Mouse (Mus musculus): ENCODE results near the gene Txnrd1. TPM values are rescaled to one million over a fixed set of nuclear protein-coding genes. Genes with fewer than 3 reads are reported as not detected.

Txnrd1 gene
- polyA plus RNA-seq, 2 experiments: 33.6 to 44.6 TPM

GRCm38 (mm10) chr10:82893872-82894650 is 60.3 kb downstream of the Txnrd1 start:
- WGBS (ENCODE audit: insufficient replicate concordance): 46% methylated on average over 18 of the region's 18 CpGs
- Histone ChIP-seq H3K9ac (replicated peaks) (no peak overlapping the region), H3K36me3 (replicated peaks; ENCODE audit: control insufficient read depth, insufficient read depth, low read depth) (peaks cover 45% of the 10 kb centered on the region), H3K4me2 (ENCODE audit: low read depth) (no peak overlapping the region), H3K27me3 (ENCODE audit: control insufficient read depth, insufficient read depth, low read length) (no peaks in the 10 kb centered on the region), H3K9me3 (ENCODE audit: control insufficient read depth, low read length) (no peaks in the 10 kb centered on the region), H3K4me3 (ENCODE audit: insufficient read depth in 1 of 2, low read depth in 2 of 2, low read length in 2 of 2) (no peak overlapping the region), H3K4me1 (replicated peaks; ENCODE audit: control insufficient read depth in 2 of 2, insufficient read depth in 2 of 2, low read length in 1 of 2) (peaks cover 0 to 6% of the 10 kb centered on the region in 2 experiments; a peak in 2 of 4 replicates), H3K27ac (no peak overlapping the region)
- TF ChIP-seq CTCF (IDR thresholded peaks at IDR 0.05; ENCODE audit: low read depth): no peak
- no peak for TF ChIP-seq EP300 (IDR thresholded peaks at IDR 0.05; ENCODE audit: low read depth)
- ATAC-seq (ENCODE audit: insufficient read depth): no peak
- no peak for DNase-seq (ENCODE audit: low read depth in 3 of 3, low spot score in 3 of 3)

- Histone ChIP-seq H3K4me3 (ENCODE audit: insufficient read depth in 1 of 2, low read depth in 2 of 2, low read length in 2 of 2) (no peak overlapping the region), H3K4me1 (replicated peaks; ENCODE audit: control insufficient read depth in 2 of 2, insufficient read depth in 2 of 2, low read length in 1 of 2) (peaks cover 0 to 8% of the 10 kb centered on the region in 2 experiments; a peak in 2 of 4 replicates), H3K9me3 (ENCODE audit: control insufficient read depth, low read length) (no peaks in the 10 kb centered on the region), H3K9ac (replicated peaks) (no peak overlapping the region), H3K4me2 (ENCODE audit: low read depth) (no peak overlapping the region), H3K36me3 (replicated peaks; ENCODE audit: control insufficient read depth, insufficient read depth, low read depth) (peaks cover 33% of the 10 kb centered on the region), H3K27me3 (ENCODE audit: control insufficient read depth, insufficient read depth, low read length) (no peaks in the 10 kb centered on the region), H3K27ac (no peak overlapping the region)
- no peak for TF ChIP-seq CTCF (IDR thresholded peaks at IDR 0.05; ENCODE audit: low read depth)
- TF ChIP-seq EP300 (IDR thresholded peaks at IDR 0.05; ENCODE audit: low read depth): no peak
- 81% methylated on average over 13 of the region's 13 CpGs for WGBS (ENCODE audit: insufficient replicate concordance)
- no peak for DNase-seq (ENCODE audit: low read depth in 3 of 3, low spot score in 3 of 3)
- no peak for ATAC-seq (ENCODE audit: insufficient read depth)
These were observed 64.2 kb downstream of the Txnrd1 start for GRCm38 (mm10) chr10:82897936-82898335.

- TF ChIP-seq EP300 (IDR thresholded peaks at IDR 0.05; ENCODE audit: low read depth): no peak
- TF ChIP-seq CTCF (IDR thresholded peaks at IDR 0.05; ENCODE audit: low read depth): no peak
- Histone ChIP-seq H3K4me1 (replicated peaks; ENCODE audit: control insufficient read depth in 2 of 2, insufficient read depth in 2 of 2, low read length in 1 of 2) (peaks cover 0 to 8% of the 10 kb centered on the region in 2 experiments; a peak in 2 of 4 replicates), H3K27ac (no peak overlapping the region), H3K27me3 (ENCODE audit: control insufficient read depth, insufficient read depth, low read length) (no peaks in the 10 kb centered on the region), H3K4me3 (ENCODE audit: insufficient read depth in 1 of 2, low read depth in 2 of 2, low read length in 2 of 2) (no peak overlapping the region), H3K4me2 (ENCODE audit: low read depth) (no peak overlapping the region), H3K9me3 (ENCODE audit: control insufficient read depth, low read length) (no peaks in the 10 kb centered on the region), H3K9ac (replicated peaks) (no peak overlapping the region), H3K36me3 (replicated peaks; ENCODE audit: control insufficient read depth, insufficient read depth, low read depth) (peaks cover 26% of the 10 kb centered on the region)
- DNase-seq (ENCODE audit: low read depth in 3 of 3, low spot score in 3 of 3): no peak
- ATAC-seq (ENCODE audit: insufficient read depth): no peak
- WGBS (ENCODE audit: insufficient replicate concordance): 50% methylated on average over 7 of the region's 7 CpGs
These were observed 65.1 kb downstream of the Txnrd1 start for GRCm38 (mm10) chr10:82898893-82899292.

- DNase-seq (ENCODE audit: low read depth in 3 of 3, low spot score in 3 of 3) (peak in 2 of 3 experiments; percentile 39 to 59), ATAC-seq (ENCODE audit: insufficient read depth) (peak; percentile 74)
- 18% methylated on average over 16 of the region's 16 CpGs for WGBS (ENCODE audit: insufficient replicate concordance)
- Histone ChIP-seq H3K27me3 (ENCODE audit: control insufficient read depth, insufficient read depth, low read length) (no peaks in the 10 kb centered on the region), H3K4me3 (ENCODE audit: insufficient read depth in 1 of 2, low read depth in 2 of 2, low read length in 2 of 2) (peak overlapping the region; percentile 37 to 56), H3K36me3 (replicated peaks; ENCODE audit: control insufficient read depth, insufficient read depth, low read depth) (peaks cover 23% of the 10 kb centered on the region), H3K27ac (no peak overlapping the region), H3K9me3 (ENCODE audit: control insufficient read depth, low read length) (no peaks in the 10 kb centered on the region), H3K9ac (replicated peaks) (no peak overlapping the region), H3K4me2 (ENCODE audit: low read depth) (peak overlapping the region; percentile 58), H3K4me1 (replicated peaks; ENCODE audit: control insufficient read depth in 2 of 2, insufficient read depth in 2 of 2, low read length in 1 of 2) (peaks cover 0 to 8% of the 10 kb centered on the region in 2 experiments; a peak in 2 of 4 replicates)
- no peak for TF ChIP-seq CTCF (IDR thresholded peaks at IDR 0.05; ENCODE audit: low read depth)
- TF ChIP-seq EP300 (IDR thresholded peaks at IDR 0.05; ENCODE audit: low read depth): no peak
These were observed 66.2 kb downstream of the Txnrd1 start for GRCm38 (mm10) chr10:82899810-82900421.

GRCm38 (mm10) chr10:82900546-82900945 is 66.8 kb downstream of the Txnrd1 start:
- Histone ChIP-seq H3K4me1 (replicated peaks; ENCODE audit: control insufficient read depth in 2 of 2, insufficient read depth in 2 of 2, low read length in 1 of 2) (peaks cover 0 to 8% of the 10 kb centered on the region in 2 experiments; a peak in 2 of 4 replicates), H3K4me3 (ENCODE audit: insufficient read depth in 1 of 2, low read depth in 2 of 2, low read length in 2 of 2) (peak overlapping the region; percentile 37 to 56; a peak in 3 of 4 replicates), H3K36me3 (replicated peaks; ENCODE audit: control insufficient read depth, insufficient read depth, low read depth) (peaks cover 22% of the 10 kb centered on the region), H3K9me3 (ENCODE audit: control insufficient read depth, low read length) (no peaks in the 10 kb centered on the region), H3K9ac (replicated peaks) (no peak overlapping the region), H3K27ac (no peak overlapping the region), H3K4me2 (ENCODE audit: low read depth) (peak overlapping the region; percentile 58), H3K27me3 (ENCODE audit: control insufficient read depth, insufficient read depth, low read length) (no peaks in the 10 kb centered on the region)
- 50% methylated on average over 7 of the region's 7 CpGs for WGBS (ENCODE audit: insufficient replicate concordance)
- no peak; the same call in 1 of the 2 replicates for TF ChIP-seq CTCF (IDR thresholded peaks at IDR 0.05; ENCODE audit: low read depth)
- no peak for TF ChIP-seq EP300 (IDR thresholded peaks at IDR 0.05; ENCODE audit: low read depth)
- no peak for ATAC-seq (ENCODE audit: insufficient read depth)
- DNase-seq (ENCODE audit: low read depth in 3 of 3, low spot score in 3 of 3): no peak

Data from liver, embryonic 14.5 days (tissue).